Mouse (Mus musculus) T-helper 17 cell (primary cell): ENCODE measurements around the gene Gm17387.
"Not testable (repeated sequence)": the region's sequence is repeated elsewhere in the genome, so short reads cannot be mapped to it uniquely, and the experiment has no call there.

Experiments
- in situ Hi-C, 2 experiments: fragments of 300-600 bp; cut with MboI, MseI; formaldehyde crosslinking; loops; 1 replicate in 1 of 2; 2 replicates in 1 of 2; pipeline ENCODE4 v1.15.1; 2025; ENCODE audit warnings: high pct_unique_total_duplicates in 2 of 2

The Gm17387 gene

DNA sequence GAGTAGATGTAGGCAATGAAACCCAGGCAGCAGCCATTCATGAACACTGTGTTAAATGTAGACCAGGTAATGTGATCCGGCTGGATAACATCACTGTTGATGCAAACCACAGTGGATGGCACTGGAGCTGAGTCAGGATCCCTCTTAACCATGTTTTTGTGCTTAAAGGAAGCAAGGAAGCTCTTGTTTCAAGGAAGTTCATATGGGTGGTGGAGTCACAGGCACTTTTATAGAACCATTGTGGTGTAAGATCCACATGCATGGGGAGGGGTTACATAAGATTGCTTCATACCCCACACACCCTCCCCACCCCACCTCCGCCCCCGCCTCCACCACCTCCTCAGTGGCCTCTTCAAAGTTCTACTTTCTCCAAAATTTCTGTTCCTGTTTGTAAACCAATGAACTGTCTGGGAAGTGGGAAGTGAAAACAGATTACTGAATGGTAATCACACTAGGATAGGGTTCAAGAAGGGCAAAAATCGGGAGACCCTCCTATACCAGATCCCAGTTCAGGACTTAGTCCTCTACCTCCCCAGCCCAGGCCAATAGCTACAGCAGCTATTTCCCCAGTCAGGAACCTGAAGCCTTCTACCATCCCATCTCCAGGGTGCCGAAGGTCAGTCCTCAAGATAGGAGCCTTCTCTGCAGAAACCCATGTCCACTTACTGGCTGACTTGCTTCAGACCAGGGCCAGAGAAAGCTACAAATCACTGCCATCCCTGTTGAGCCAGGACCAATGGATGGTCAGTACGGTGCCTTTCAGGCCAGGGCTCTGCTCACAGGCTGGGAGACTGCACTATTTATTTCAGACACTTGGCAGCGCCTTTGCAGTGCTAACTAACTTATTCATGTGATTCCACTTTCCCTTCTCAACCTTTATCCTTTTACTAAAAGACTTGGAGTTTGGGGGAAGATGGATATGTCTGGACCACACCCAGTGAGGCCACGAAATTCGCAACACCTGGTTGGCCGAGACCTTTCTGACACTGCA is 11.9 kb upstream of the Gm17387 start:
- in situ Hi-C loops = no loop called here

DNA sequence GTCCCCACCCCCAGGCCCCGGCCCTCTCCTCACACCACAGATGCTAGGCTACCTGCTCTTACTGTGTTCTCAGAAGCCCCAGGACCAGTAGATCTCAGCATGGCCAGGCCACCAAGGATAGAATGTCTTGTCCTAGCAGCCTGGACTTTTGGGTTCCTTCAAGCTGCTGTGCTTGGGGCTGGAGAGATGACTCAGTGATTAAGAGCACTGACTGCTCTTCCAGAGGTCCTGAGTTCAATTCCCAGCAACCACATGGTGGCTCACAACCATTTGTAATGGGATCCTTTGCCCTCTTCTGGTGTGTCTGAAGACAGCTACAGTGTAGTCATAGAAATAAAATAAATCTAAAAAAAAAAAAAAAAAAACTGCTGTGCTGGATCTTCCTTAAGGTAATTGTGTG is 11.1 kb upstream of the Gm17387 start, which contains the start of gene Ifitm6:
TSS of gene Ifitm6 (minus strand) at position 101 of the 400 bp plus-strand sequence.
- in situ Hi-C loops = not testable (repeated sequence)

DNA sequence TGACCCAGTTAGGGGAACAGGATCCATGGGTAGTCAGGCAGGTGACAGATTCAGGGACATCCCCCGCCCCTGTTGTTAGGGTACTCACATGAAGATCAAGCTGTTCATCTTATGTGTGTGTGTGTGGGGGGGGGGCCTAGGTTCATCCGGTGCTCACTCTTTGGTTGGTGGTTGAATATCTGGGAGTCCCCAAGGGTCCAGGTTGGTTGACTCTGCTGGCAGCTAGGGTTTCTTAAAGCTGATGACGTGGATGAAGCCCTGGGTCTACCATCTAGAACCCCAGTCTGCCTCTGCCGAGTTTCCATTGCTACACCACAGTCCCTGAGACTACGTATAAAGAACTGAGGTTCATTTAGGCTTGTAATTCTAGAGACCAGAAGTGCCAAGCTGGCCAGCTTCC is 9.9 kb upstream of the Gm17387 start:
- in situ Hi-C loops = no loop called here

DNA sequence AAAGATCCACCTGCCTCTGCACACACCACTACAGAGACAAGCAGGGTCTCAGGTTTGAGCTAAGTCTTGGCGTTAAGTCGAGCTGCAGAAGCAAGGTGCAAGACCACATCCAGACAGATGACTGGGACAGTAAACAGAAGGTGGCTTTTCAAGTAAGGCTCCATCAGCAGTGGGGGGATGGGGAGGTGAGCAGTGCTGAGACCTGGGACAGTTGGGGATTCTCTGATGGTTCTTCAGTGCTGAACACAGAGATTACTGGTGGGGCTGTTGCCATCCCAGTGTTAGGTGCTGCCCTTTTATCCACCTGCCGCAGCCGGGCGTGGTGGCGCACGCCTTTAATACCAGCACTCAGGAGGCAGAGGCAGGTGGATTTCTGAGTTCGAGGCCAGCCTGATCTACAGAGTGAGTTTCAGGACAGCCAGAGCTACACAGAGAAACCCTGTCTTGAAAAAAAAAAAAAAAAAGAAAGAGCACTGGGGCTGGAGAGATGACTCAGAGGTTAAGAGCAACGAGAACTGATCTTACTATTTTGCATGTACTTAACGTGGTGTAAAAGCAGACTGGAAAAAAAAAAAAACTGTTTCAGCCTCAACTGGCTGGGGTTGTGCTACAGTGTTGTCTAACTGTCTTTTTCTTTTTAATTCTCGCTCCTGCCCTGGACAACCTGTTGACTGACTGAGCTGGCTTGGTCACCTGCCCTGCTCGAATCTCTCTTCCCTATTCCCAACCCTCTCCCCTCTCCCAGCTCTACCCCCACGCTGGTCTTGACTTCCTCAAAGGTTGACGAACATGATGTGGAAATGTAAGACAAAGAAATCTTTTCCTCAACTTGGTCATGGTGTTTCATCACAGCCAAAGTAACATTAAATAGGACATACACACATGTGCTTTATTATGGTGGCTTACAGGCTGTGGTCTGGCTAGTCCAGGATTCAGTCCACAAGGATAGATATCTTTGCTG is 7.2 kb upstream of the Gm17387 start:
- in situ Hi-C loops = no loop called here

DNA sequence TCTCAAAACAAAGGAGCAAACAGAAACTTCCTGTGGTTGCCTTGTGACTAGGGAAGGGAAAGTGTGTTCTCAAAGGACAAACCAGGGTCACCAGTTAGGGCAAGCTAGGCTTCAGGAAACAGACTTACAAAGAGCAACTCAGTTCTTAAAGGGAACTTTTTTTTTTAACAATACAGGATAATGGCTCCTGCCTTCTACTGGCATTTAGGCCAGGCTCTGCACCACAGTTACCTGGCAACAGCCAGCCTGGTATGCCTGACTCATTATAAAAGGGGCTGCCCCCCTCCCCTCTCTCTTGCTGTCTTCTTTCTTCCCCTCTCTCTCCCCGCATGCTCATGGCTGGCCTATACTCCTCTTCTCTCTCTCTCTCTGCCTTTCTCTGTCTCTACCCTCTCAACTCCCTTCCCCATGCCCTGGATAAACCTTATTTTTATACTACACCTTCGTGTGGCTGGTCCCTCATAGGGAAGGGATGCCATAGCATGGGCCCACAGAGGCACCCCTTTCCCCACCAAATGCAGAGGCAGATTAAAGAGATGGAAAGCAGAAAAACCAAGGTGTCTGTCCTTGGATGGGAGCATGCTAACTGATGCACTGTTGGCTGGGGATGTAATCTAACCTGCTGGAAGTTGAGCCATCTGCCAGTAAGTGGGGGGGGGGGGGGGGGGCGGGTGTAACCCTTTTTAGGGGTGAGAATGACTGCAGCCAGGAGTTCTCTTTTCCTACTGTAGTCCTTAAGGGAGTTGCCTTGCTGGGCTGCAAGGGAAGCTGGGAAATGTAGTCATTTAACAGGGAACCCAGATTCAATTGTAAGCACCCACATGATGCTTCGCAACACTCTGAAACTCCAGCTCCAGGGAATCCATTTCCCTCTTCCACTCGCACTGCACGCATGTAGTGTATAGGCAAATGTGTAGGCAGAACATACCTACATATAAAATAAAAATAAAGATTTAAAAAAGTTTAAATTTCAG is 3.8 kb upstream of the Gm17387 start:
- in situ Hi-C loops = no loop called here

DNA sequence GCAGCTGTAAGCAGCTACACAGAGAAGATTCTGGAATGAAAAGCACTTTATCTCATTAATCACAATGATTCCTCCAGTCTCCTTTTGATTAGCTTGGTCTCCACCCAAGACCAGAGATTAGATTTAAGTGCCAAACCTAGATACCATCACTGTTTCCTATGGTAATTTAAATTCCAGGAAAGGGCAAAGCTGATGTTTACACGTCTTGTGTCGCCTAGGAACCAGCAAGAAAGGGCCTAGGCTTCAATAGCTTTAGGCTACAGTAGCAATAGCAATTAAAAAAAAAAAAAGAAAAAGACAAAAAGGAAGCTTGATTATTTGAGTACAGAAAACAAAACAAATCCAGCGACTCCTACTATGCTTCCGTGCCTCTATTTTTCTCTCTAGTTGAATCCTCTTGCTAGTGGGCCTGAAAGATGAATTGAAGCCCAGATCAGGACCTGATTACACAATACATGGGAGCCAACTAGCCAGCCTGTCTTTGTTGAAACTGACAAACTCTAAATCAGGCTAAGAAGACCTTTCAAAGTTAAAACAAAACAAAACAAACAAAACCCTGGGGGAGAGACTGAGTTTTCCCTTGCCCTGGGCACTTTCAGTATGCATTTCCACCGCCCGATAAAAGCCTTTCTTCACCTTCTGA is 2.7 kb upstream of the Gm17387 start:
- in situ Hi-C loops = no loop called here

DNA sequence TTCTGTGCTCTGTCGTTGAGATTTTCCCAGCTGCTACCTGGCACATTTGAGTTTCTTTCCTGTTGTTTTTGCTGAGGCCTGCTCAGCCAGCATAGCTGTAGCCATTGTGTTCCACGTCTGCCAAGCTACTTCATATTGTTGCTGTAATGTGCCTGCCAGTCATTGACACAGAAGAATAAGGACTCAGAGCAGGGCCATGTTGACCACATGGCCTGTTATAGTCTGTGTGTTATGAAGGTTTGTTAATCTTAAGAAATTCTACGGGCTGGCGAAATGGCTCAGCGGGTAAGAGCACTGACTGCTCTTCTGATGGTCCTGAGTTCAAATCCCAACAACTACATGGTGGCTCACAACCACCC is 2.2 kb upstream of the Gm17387 start:
- in situ Hi-C loops = no loop called here

DNA sequence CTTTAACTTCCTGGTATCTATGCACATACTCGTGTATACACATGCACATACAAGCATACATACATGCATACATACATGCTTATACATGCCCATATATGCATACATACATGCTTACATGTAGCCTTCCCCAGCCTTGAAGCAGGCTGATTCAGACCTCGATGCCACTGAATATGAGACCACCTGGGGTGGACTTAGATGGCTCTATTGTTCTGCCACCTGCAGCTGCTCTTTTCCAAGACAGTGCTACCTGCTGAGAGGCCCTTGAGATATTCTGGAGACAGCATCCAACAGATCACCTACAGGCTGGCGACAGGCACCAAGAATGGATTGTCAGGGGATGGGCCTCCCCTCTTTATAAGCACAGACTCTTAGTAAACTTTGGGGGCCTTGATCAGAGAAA is 1.5 kb downstream of the Gm17387 start:
- in situ Hi-C loops = no loop called here

DNA sequence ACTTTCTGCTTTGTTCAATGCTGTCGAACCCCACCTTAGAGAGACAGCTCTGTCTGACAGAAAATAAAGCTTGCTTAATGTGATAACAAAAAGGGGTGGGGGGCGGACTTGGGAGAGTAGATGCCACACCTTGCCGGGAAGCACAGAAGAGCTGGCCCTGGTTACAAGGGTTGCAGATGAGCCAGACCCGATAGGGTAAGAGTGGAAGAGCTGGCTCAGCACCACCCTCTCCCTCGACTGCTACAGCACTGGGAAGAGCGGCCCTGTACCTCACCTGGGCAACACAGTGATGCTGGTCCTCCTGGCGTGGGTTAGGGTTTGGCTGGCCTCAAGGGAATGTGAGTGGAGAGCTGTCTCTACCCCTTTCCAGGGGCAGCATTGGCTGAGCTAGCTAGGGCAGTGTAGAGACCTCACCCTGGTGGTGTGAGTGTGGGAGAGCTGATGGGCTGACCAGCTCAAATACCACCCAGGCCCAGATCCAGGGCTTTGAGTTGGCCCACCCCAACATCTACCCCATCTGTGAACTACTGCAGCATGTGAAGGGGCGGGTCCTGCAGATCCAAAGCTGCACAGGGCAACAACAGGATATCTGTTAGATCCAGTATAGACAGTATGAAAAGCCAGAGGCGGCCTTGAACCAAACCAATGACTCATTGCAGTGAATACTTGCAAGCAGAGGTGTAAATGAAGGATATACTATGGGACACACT is 3.7 kb downstream of the Gm17387 start:
- in situ Hi-C loops = no loop called here

DNA sequence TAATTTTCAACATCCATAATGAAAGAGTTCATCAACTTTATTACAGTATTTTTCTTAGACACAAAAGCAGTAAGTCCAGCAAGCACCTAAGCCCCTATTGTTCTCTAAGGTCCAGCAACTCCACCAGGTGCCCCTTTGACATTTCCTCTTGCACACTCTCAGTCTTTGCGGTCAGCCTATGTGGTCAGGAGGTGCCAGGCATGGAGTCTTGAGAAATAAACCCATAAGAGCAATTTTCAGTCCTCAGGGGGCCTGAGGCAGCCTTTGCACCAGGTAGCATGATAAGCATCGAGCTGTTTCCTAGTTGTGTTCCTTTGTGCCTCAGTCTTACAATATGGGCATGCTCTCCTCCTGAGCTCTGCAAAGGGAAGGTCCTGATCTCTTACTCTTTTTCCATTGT is 7.7 kb downstream of the Gm17387 start:
- in situ Hi-C loops = not testable (repeated sequence)

DNA sequence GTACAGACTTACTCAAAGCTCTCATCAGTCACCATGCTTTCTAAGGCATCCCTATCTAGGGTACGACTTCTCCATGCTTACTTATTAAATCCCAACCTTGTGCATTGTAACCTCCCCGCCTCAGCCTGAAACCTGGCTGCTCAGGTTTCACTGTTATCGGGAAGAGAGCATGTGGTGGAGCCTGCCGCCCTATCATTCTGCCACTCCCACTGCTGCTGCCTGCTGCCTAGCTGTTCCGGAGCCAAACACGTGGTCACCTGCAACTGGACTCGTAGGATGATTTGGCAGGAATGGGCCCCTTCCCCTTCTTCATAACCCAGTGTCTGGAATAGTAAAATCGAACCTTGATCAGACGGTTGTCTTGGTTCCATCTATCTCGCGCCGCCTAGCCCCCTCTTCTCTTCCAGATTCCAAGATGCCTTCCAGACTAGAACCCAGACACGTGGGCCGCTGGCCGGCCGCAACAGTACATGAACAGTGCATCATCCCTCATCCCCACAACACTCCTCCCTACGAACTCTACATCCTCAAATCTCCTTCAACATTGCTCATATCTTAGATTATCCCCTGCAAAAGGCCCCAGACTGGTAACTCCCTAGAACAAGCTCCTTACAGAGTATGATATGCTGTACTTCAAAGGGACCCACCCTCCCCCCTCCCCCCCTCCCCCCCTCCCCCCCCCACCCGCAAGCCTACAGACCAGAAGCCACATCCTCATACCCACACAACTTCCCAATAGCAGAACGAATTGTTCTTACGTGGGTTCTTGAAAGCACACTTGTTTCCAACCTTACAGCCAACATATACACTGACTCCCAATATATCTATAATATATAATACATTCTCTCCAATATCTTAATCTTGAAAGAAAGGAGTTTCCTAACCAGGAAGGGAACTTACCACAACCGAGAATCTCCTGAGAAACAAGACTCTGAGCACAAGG is 9.4 kb downstream of the Gm17387 start:
- in situ Hi-C loops = no loop called here

DNA sequence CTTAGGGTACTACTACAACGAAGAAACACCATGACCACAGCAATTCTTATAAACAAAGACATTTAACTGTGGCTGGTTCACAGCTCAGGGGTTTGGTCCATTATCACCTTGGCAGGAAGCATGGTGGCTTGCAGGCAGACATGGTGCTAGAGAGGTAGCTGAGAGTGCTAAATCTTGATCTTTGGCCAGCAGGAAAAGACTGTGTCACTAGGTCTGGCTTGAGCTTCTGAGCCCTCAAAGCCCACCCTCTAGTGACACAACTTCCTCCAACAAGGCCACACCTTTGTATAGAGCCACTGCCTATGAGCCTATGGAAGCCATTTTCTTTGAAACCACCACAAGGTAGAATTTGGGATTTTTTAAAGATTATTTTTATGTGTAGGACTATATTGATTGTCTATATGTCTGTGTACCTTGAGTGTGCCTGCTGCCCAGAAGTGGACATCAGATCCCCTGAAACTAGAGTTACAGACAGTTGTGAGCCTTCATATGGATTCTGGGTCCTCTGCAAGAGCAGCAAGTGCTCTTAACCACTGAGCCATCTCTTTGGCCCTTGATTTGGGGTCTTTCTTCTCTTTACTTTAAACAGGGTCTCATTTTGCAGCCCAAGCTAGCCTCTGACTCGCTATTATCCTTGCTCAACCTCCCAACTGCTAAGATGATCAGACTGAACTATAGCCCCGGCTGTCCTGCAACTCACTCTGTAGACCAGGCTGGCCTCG is 10.6 kb downstream of the Gm17387 start:
- in situ Hi-C loops = loop anchor here in 1 of 2 experiments (10.0 kb wide), 1 partner anchor 1245 kb away; no protein-coding TSS in a partner anchor

DNA sequence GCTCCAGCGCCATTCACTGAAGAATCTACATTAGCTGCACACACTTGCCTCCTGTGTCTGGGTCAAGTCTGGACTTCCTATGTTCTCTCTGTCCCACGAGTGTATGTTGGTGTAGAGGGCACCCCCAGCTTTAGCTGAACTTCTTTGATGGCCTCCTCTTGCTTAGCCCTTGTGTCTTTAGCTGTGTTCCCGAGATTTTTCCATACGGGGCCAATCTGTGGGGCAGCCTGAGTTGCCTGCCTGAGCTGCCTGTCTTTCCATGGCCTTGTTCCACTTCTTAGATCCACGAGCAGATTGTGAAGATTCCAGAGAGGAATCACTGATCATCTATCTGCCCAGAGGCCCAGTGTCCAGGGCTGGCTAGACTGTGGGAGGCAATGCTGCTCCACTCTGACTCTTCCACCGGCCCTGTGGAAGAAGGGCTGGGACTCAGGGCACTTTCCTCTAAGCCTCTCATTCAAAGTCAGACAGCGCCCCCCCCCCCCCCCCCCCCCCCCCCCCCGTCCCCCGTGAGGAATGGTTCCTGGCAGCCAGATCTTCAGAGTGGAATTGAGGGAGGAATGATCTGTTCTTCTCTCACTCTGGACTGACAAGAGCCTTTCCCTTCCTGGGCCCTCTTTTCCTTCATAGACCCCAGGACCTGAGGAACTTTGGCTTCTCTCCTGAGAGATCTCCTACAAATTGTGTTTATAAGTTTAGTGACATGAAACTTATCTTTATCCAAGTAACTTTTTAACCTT is 12.1 kb downstream of the Gm17387 start:
- in situ Hi-C loops = loop anchor here in 1 of 2 experiments (10.0 kb wide), 1 partner anchor 1244 kb away; no protein-coding TSS in a partner anchor

DNA sequence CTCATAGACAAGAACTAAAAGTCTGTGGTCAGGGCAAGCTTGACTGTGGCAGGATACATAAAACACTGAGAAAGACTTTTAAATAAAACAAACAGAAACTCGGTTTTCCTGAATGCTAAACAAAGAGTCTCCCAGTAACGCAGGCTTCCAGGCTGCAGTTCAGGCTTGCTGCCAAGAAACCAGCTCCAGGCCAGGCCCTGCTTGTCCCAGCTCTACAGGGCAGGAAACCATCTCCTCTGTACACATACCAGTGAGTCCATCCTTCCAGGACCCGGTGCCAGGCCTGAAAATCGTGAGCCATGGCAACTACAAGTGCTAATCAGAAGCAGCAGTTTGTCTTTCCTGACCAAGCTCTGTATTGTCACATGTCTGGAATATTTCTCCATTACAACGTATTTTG is 12.7 kb downstream of the Gm17387 start:
- in situ Hi-C loops = loop anchor here in 1 of 2 experiments (10.0 kb wide), 1 partner anchor 1243 kb away; no protein-coding TSS in a partner anchor

DNA sequence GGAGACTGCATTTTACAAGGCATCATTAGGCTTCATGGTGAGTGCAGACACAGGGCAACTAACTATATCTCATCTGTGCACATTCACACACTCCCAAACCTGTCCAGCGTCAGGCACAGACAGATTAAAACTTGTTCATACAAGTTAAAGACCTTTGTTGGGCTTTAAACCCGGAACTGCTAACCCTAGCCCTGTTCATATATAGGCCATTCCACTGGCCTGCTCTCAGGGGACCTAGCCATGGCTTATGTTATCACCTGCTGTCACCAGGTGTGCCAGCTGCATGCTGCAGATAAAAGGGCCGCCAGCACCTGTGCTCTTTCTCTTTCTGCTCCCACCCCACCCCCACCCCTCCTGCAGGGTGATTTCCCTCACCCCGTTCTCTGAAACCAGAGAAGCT is 13.6 kb downstream of the Gm17387 start:
- in situ Hi-C loops = loop anchor here in 1 of 2 experiments (10.0 kb wide), 1 partner anchor 1242 kb away; no protein-coding TSS in a partner anchor

DNA sequence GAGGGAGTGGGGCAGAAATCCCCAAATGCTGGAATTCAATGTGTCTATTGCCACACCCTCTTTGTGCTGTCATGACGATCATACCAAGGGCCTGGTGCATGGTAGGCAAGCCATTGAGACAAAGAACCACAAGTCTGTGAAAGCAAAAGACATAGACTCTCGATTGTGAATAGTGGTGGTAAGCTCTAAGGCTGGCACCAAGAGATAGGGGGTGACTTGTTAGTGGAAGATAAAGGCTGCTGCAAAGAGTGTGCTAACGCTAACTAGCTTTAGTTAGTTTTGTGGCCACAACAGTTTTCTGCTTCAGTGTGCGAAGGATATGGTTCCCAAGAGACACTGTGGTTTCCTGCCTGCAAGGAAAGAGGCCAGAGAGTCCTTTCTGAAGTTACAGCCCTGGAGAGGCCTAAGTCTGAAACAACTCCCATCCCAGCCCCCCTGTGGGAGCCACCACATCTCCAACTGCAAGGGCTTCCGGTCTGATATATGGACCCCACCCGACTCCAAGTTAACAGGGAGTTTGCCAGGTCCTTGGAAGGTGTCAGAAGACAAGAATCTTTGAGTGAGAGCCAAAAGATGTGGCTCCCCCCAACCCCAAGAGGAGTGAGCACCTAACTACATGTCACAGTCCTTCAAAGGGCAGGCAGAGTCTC is 18.1 kb downstream of the Gm17387 start:
- in situ Hi-C loops = loop anchor here (5.0 to 10.0 kb wide), 4 partner anchors 35 to 1238 kb away; partner anchors contain the start of genes Cox8b (in 2 of the 2), Gm45717 (in 2 of the 2), Ifitm2 (in 2 of the 2) and Ifitm3 (in 2 of the 2)
